Comparison of ENCODE assay signal across 22 mouse cellular contexts in genomic region chr16:11380038-11380437, GRCm38 (mm10). TPM values are rescaled to one million over a fixed set of nuclear protein-coding genes. Genes with fewer than 3 reads are reported as not detected.
DNase-seq lines count a peak whose midpoint lies in the region; ATAC-seq lines count a peak whose summit lies in the region.
"Had no signal": no experiment of that assay in that cellular context is flagged by ENCODE, and none has a peak within 500 bp of the region (broad histone marks: within the 10 kb centered on the region; RNA-seq: fewer than 3 reads in every experiment).

No protein-coding gene starts in this region.

- no peaks in the 10 kb centered on the region for H3K9me3 ChIP-seq in embryonic facial prominence, embryonic 14.5 days (ENCODE audit: control insufficient read depth, low read length)
- H3K9me3 ChIP-seq: embryonic facial prominence, embryonic 12.5 days; forebrain, embryonic 13.5 days; hindbrain, embryonic 12.5 days; hindbrain, embryonic 15.5 days had no signal

- no peaks in the 10 kb centered on the region for H3K27me3 ChIP-seq in embryonic facial prominence, embryonic 14.5 days (replicated peaks; ENCODE audit: control insufficient read depth, insufficient read depth, low read length)
- H3K27me3 ChIP-seq: embryonic facial prominence, embryonic 12.5 days; forebrain, embryonic 13.5 days; hindbrain, embryonic 12.5 days; hindbrain, embryonic 15.5 days had no signal

- ATAC-seq in frontal cortex, adult (ENCODE audit: low TSS enrichment), result peak; percentile 67
- ATAC-seq in embryonic facial prominence, embryonic 14.5 days (ENCODE audit: low read depth), result no peak
- ATAC-seq: CD4-positive, CD25-positive, alpha-beta regulatory T cell, adult 4 months; forebrain, embryonic 13.5 days; forebrain, embryonic 16.5 days; intestine, postnatal 0 days had no signal

- DNase-seq in frontal cortex, postnatal 25 days (ENCODE audit: low spot score in 2 of 2), result no peak
- peak; percentile 34 for DNase-seq in brain, adult 2 months (ENCODE audit: low read depth, low spot score)
- no peak for DNase-seq in embryonic facial prominence, embryonic 14.5 days (ENCODE audit: low spot score)
- no peak for DNase-seq in heart, adult 8-10 months (ENCODE audit: low spot score)
- DNase-seq in lung, postnatal 36 days, result no peak
- DNase-seq: adrenal gland, adult 2 months; adrenal gland, postnatal 25 days; cerebellum, adult 18-20 months; cerebellum, adult 9-10 months; cerebellum, postnatal 14 days; gastrocnemius, postnatal 10 days; gastrocnemius, postnatal 36 days; heart, adult 2 months had no signal

- H3K27ac ChIP-seq in embryonic facial prominence, embryonic 14.5 days (replicated peaks; ENCODE audit: low read depth, low read length), result peak overlapping the region; percentile 28; the same call in 1 of the 2 replicates
- H3K27ac ChIP-seq: embryonic facial prominence, embryonic 12.5 days; forebrain, embryonic 13.5 days; heart, adult 2 months; hindbrain, embryonic 12.5 days; hindbrain, embryonic 15.5 days had no signal

- no peak overlapping the region for H3K9ac ChIP-seq in embryonic facial prominence, embryonic 14.5 days (ENCODE audit: low read depth, low read length)
- H3K9ac ChIP-seq: embryonic facial prominence, embryonic 12.5 days; forebrain, embryonic 13.5 days; hindbrain, embryonic 12.5 days; hindbrain, embryonic 15.5 days had no signal

- no peak overlapping the region for H3K4me2 ChIP-seq in embryonic facial prominence, embryonic 14.5 days (ENCODE audit: low read depth, low read length)
- H3K4me2 ChIP-seq: embryonic facial prominence, embryonic 12.5 days; forebrain, embryonic 13.5 days; heart, embryonic 11.5 days; hindbrain, embryonic 12.5 days; hindbrain, embryonic 15.5 days had no signal

- peaks cover 10% of the 10 kb centered on the region; the same call in 1 of the 2 replicates for H3K4me1 ChIP-seq in embryonic facial prominence, embryonic 14.5 days (ENCODE audit: control insufficient read depth, insufficient read depth, low read length)
- H3K4me1 ChIP-seq: embryonic facial prominence, embryonic 12.5 days; hindbrain, embryonic 12.5 days had no signal

- WGBS in embryonic facial prominence, embryonic 14.5 days, result 87% methylated on average over 5 of the region's 5 CpGs

- no peaks in the 10 kb centered on the region for H3K36me3 ChIP-seq in embryonic facial prominence, embryonic 14.5 days (ENCODE audit: control insufficient read depth, insufficient read depth, low read length)
- H3K36me3 ChIP-seq: embryonic facial prominence, embryonic 12.5 days; hindbrain, embryonic 15.5 days had no signal

- H3K4me3 ChIP-seq in embryonic facial prominence, embryonic 14.5 days (ENCODE audit: low read depth, low read length), result no peak overlapping the region
- H3K4me3 ChIP-seq: embryonic facial prominence, embryonic 12.5 days; forebrain, embryonic 13.5 days; heart, adult 2 months; hindbrain, embryonic 12.5 days; hindbrain, embryonic 15.5 days had no signal

RNA-seq across cellular contexts. Expression of gene Snx29, which starts 57.3 kb away (rescaled TPM):
- 9.7 and 10.0 TPM in 2 replicates for polyA plus RNA-seq in embryonic facial prominence, embryonic 14.5 days (2014; fragmentation: Nextera tagmentation; extraction: Ambion mirVana)
- total RNA-seq in heart, adult 8-10 months (2022), result 10 to 100 TPM in 3 of 4 experiments, 1 to 10 TPM in 1; 9.4 to 12.3 (median 10.8) TPM
